Mouse (Mus musculus): ENCODE measurements at regions not wholly inside any gene's neighbourhood (a gene's known extent, or its start where the extent isn't known, plus 50 kb on each side); places are given as distances from the start of the nearest gene placed in this dataset.

GRCm38 (mm10) chr8:89934521-89934920 is 413.6 kb downstream of the Tox3 start:
- TF ChIP-seq CTCF (IDR thresholded peaks at IDR 0.05; ENCODE audit: low read depth, low read length): no peak
- no peak for TF ChIP-seq POLR2A (IDR thresholded peaks at IDR 0.05; ENCODE audit: borderline replicate concordance, low read depth, low read length)
